Mouse (Mus musculus): ENCODE measurements around the gene Foxf2. TPM values are rescaled to one million over a fixed set of nuclear protein-coding genes. Genes with fewer than 3 reads are reported as not detected.

Gene Foxf2
- total and polyA plus RNA-seq, 3 experiments, result 0.33 TPM; not detected in 2

DNA sequence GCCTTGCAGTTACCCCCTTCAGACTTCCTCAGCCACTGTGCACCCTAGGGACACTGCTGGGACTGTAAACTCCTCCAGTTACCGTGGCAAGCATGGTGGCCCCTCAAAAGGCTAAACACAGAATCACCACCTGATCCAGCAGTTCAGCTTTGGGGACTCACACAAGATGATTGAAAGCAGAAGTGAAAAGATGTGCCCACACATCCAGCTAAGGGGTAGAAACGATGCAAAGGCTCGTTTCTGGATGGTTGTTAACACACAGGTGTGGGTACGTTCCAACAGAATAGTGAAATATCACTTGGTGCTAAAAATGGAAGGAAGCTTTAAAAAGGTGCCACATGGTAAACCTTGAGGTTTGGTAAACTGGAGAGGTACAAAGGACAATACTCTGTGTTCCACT is 32.6 kb downstream of the Foxf2 start:
- Histone ChIP-seq H3K4me3 (ENCODE audit: low read depth, low read length) (no peak overlapping the region), H3K27me3 (ENCODE audit: insufficient read depth, low read length) (peaks cover 27% of the 10 kb centered on the region), H3K4me1 (ENCODE audit: insufficient read depth, low read depth, low read length) (no peaks in the 10 kb centered on the region), H3K36me3 (replicated peaks) (no peaks in the 10 kb centered on the region), H3K9me3 (replicated peaks) (no peaks in the 10 kb centered on the region)
- TF ChIP-seq GATA1 (IDR thresholded peaks at IDR 0.05; ENCODE audit: borderline replicate concordance, low read length) (no peak), CTCF (IDR thresholded peaks at IDR 0.05; ENCODE audit: low read depth, low read length) (no peak), GATA2 (IDR thresholded peaks at IDR 0.05; ENCODE audit: borderline replicate concordance, low read depth, low read length) (no peak), POLR2AphosphoS5 (IDR thresholded peaks at IDR 0.05; ENCODE audit: insufficient replicate concordance, low read depth, low read length) (no peak), TAL1 (conservative IDR thresholded peaks at IDR 0.05; ENCODE audit: low read depth, low read length) (no peak)
- DNase-seq (ENCODE audit: low spot score) (no peak), ATAC-seq (ENCODE audit: extremely low read depth, insufficient number of reproducible peaks, low FRiP score, poor library complexity, severe bottlenecking) (no peak)

DNA sequence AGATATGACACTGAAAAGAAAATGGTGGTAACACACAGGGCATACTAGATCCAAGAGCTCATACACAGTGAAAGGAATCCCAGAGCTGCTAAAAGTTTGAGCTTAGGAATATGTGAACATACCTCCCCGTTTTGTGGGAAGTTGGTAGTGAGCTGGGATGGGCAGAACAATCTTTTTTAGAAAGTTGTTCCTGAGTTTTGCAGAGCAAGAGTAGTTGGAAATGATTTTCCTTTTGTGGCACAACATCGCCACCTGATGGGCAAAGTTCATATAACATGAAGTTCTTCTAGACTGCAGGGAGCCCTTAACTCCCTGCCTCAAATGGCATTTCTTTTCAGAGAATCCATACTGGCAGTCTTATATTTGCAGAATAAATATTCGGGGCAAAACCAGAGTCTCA is 33.3 kb downstream of the Foxf2 start:
- DNase-seq (ENCODE audit: low spot score) (peak; percentile 15), ATAC-seq (ENCODE audit: extremely low read depth, insufficient number of reproducible peaks, low FRiP score, poor library complexity, severe bottlenecking) (no peak)
- Histone ChIP-seq H3K36me3 (replicated peaks) (no peaks in the 10 kb centered on the region), H3K4me3 (ENCODE audit: low read depth, low read length) (no peak overlapping the region), H3K4me1 (ENCODE audit: insufficient read depth, low read depth, low read length) (no peaks in the 10 kb centered on the region), H3K27me3 (ENCODE audit: insufficient read depth, low read length) (peaks cover 24% of the 10 kb centered on the region), H3K9me3 (replicated peaks) (no peaks in the 10 kb centered on the region)
- TF ChIP-seq CTCF (IDR thresholded peaks at IDR 0.05; ENCODE audit: low read depth, low read length) (0 out of 2 replicates have a peak, but pooled peaks have one; percentile 20), TAL1 (conservative IDR thresholded peaks at IDR 0.05; ENCODE audit: low read depth, low read length) (no peak)

GRCm38 (mm10) chr13:31661211-31661610 is 35.6 kb downstream of the Foxf2 start:
- TF ChIP-seq POLR2AphosphoS5 (IDR thresholded peaks at IDR 0.05; ENCODE audit: insufficient replicate concordance, low read depth, low read length) (no peak), GATA1 (IDR thresholded peaks at IDR 0.05; ENCODE audit: borderline replicate concordance, low read length) (no peak), CTCF (IDR thresholded peaks at IDR 0.05; ENCODE audit: low read depth, low read length) (no peak)
- no peak for ATAC-seq (ENCODE audit: extremely low read depth, insufficient number of reproducible peaks, low FRiP score, poor library complexity, severe bottlenecking)
- H3K27me3 ChIP-seq (ENCODE audit: insufficient read depth, low read length), result peaks cover 5% of the 10 kb centered on the region
- H3K36me3 ChIP-seq (replicated peaks), result no peaks in the 10 kb centered on the region
- no peak overlapping the region for H3K4me3 ChIP-seq (ENCODE audit: low read depth, low read length)
- H3K9me3 ChIP-seq (replicated peaks), result no peaks in the 10 kb centered on the region
- DNase-seq (ENCODE audit: low spot score), result no peak
- H3K4me1 ChIP-seq (ENCODE audit: insufficient read depth, low read depth, low read length), result no peaks in the 10 kb centered on the region

GRCm38 (mm10) chr13:31665376-31665775 is 39.8 kb downstream of the Foxf2 start:
- ATAC-seq (ENCODE audit: extremely low read depth, insufficient number of reproducible peaks, low FRiP score, poor library complexity, severe bottlenecking) (no peak), DNase-seq (ENCODE audit: low spot score) (no peak)
- Histone ChIP-seq H3K4me1 (ENCODE audit: insufficient read depth, low read depth, low read length) (no peaks in the 10 kb centered on the region), H3K4me3 (ENCODE audit: low read depth, low read length) (no peak overlapping the region), H3K36me3 (replicated peaks) (no peaks in the 10 kb centered on the region), H3K27me3 (ENCODE audit: insufficient read depth, low read length) (no peaks in the 10 kb centered on the region), H3K9me3 (replicated peaks) (no peaks in the 10 kb centered on the region)
- TF ChIP-seq TAL1 (conservative IDR thresholded peaks at IDR 0.05; ENCODE audit: low read depth, low read length) (no peak), GATA1 (IDR thresholded peaks at IDR 0.05; ENCODE audit: borderline replicate concordance, low read length) (no peak), POLR2AphosphoS5 (IDR thresholded peaks at IDR 0.05; ENCODE audit: insufficient replicate concordance, low read depth, low read length) (no peak), CTCF (IDR thresholded peaks at IDR 0.05; ENCODE audit: low read depth, low read length) (no peak), GATA2 (IDR thresholded peaks at IDR 0.05; ENCODE audit: borderline replicate concordance, low read depth, low read length) (no peak)

- no peak for ATAC-seq (ENCODE audit: extremely low read depth, insufficient number of reproducible peaks, low FRiP score, poor library complexity, severe bottlenecking)
- TF ChIP-seq CTCF (IDR thresholded peaks at IDR 0.05; ENCODE audit: low read depth, low read length) (no peak), TAL1 (conservative IDR thresholded peaks at IDR 0.05; ENCODE audit: low read depth, low read length) (no peak), GATA1 (IDR thresholded peaks at IDR 0.05; ENCODE audit: borderline replicate concordance, low read length) (no peak), POLR2AphosphoS5 (IDR thresholded peaks at IDR 0.05; ENCODE audit: insufficient replicate concordance, low read depth, low read length) (no peak), GATA2 (IDR thresholded peaks at IDR 0.05; ENCODE audit: borderline replicate concordance, low read depth, low read length) (no peak)
Measured at GRCm38 (mm10) chr13:31667919-31668524, 42.4 kb downstream of the Foxf2 start.

GRCm38 (mm10) chr13:31672093-31672492 is 46.5 kb downstream of the Foxf2 start:
- no peak overlapping the region for H3K4me3 ChIP-seq (ENCODE audit: low read depth, low read length)
- H3K4me1 ChIP-seq (ENCODE audit: insufficient read depth, low read depth, low read length), result no peaks in the 10 kb centered on the region
- no peak for DNase-seq (ENCODE audit: low spot score)
- TF ChIP-seq POLR2AphosphoS5 (IDR thresholded peaks at IDR 0.05; ENCODE audit: insufficient replicate concordance, low read depth, low read length), result no peak
- TF ChIP-seq GATA2 (IDR thresholded peaks at IDR 0.05; ENCODE audit: borderline replicate concordance, low read depth, low read length), result no peak
- TF ChIP-seq CTCF (IDR thresholded peaks at IDR 0.05; ENCODE audit: low read depth, low read length), result no peak
- no peak for TF ChIP-seq TAL1 (conservative IDR thresholded peaks at IDR 0.05; ENCODE audit: low read depth, low read length)
- no peak for TF ChIP-seq GATA1 (IDR thresholded peaks at IDR 0.05; ENCODE audit: borderline replicate concordance, low read length)
- ATAC-seq (ENCODE audit: extremely low read depth, insufficient number of reproducible peaks, low FRiP score, poor library complexity, severe bottlenecking), result no peak
- H3K27me3 ChIP-seq (ENCODE audit: insufficient read depth, low read length), result no peaks in the 10 kb centered on the region
- peaks cover 3% of the 10 kb centered on the region; the same call in 1 of the 2 replicates for H3K9me3 ChIP-seq (replicated peaks)
- H3K36me3 ChIP-seq (replicated peaks), result peaks cover 36% of the 10 kb centered on the region

More at GRCm38 (mm10) chr13:31667919-31668524, 42.4 kb downstream of the Foxf2 start:
- DNase-seq (ENCODE audit: low spot score), result no peak
- no peak overlapping the region for H3K4me3 ChIP-seq (ENCODE audit: low read depth, low read length)
- no peaks in the 10 kb centered on the region for H3K4me1 ChIP-seq (ENCODE audit: insufficient read depth, low read depth, low read length)
- peaks cover 13% of the 10 kb centered on the region for H3K36me3 ChIP-seq (replicated peaks)
- H3K27me3 ChIP-seq (ENCODE audit: insufficient read depth, low read length), result no peaks in the 10 kb centered on the region
- peaks cover 3% of the 10 kb centered on the region; the same call in 1 of the 2 replicates for H3K9me3 ChIP-seq (replicated peaks)

Other genes with a start within 250 kb of the Foxf2 start
- not detected in 2 replicates for gene Foxq1, start 69.7 kb upstream of the Foxf2 start, total RNA-seq (2014; fragmentation: Nextera tagmentation)
- gene Foxq1, start 69.7 kb upstream of the Foxf2 start, total RNA-seq (2017), result 0.05 and 0.06 TPM in 2 replicates
- not detected in 2 replicates for gene Foxq1, start 69.7 kb upstream of the Foxf2 start, polyA plus RNA-seq (2012)
- not detected in 2 replicates for gene A530084C06Rik, start 66.5 kb upstream of the Foxf2 start, total RNA-seq (2014; fragmentation: Nextera tagmentation)
- gene A530084C06Rik, start 66.5 kb upstream of the Foxf2 start, total RNA-seq (2017), result not detected in 2 replicates
- gene A530084C06Rik, start 66.5 kb upstream of the Foxf2 start, polyA plus RNA-seq (2012), result not detected in 2 replicates
- gene Foxc1, start 180.8 kb downstream of the Foxf2 start, total RNA-seq (2014; fragmentation: Nextera tagmentation), result not detected in 2 replicates
- gene Foxc1, start 180.8 kb downstream of the Foxf2 start, total RNA-seq (2017), result under 0.01 and 0.05 TPM in 2 replicates
- not detected in 2 replicates for gene Foxc1, start 180.8 kb downstream of the Foxf2 start, polyA plus RNA-seq (2012)

All from G1E (cell line).